Mouse (Mus musculus) testis, adult 2 months (tissue): ENCODE data around the gene Zfp326.

Experiments
- CTCF ChIP-seq: fragments of 200-500 bp; IDR thresholded peaks from 2 replicates; pipeline ENCODE4 v1.5.1; 2012; ENCODE audit warnings: low read depth, mild to moderate bottlenecking, inconsistent platforms, low read length, moderate library complexity; ENCODE audit not compliant: control insufficient read depth, insufficient read depth, insufficient replicate concordance
- POLR2A ChIP-seq: fragments of 200-500 bp; IDR thresholded peaks from 2 replicates; pipeline ENCODE4 v1.6.1; 2012; ENCODE audit warnings: low read depth, mild to moderate bottlenecking, inconsistent platforms, low read length, moderate library complexity; ENCODE audit not compliant: control insufficient read depth

DNA sequence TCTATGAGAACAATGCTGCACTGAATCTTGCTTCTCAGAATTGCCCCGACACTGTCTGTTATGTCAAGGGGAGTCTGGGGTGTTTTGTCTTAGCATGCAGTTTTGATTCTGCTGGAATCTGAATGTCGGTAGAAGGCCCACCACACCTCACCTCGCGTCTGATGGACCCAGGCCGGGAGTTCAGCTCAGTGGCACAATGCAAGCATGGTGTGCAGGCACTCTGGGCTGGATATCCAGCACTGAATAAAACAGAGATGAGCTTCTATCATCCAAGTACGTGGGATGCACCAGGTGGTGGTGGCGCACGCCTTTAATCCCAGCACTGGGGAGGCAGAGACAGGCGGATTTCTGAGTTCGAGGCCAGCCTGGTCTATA lies 15.9 kb upstream of the Zfp326 start:
- TF ChIP-seq CTCF, result no peak
- TF ChIP-seq POLR2A, result no peak
